Mouse (Mus musculus): Measurements from ENCODE around the gene Sft2d2. TPM values are rescaled to one million over a fixed set of nuclear protein-coding genes. Genes with fewer than 3 reads are reported as not detected.

Gene Sft2d2
- polyA plus RNA-seq, 2 experiments, result 21.1 to 26.9 TPM

DNA sequence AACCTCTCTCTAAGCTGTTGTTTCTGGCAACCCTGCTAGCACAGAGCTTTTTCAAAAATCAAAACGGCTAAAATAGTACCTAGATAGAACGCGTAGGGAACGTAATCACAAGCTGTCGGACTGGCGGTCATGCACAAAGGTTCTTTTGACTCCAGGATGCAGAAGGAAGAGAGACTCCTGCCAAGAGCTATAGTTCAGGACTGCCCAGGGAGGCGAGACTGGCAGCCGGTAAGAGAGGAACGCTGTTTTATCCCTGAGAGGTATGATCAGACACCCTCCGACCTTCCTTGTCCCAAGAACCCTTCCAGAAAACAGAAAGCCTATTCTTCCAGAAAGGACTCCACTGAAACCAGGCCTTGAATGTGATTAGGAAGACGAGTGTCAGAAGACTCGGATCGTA, 2.6 kb downstream of the Sft2d2 start:
- H3K4me1 ChIP-seq (ENCODE audit: control insufficient read depth, insufficient read depth, low read length), result peaks cover 15% of the 10 kb centered on the region
- peaks cover 2% of the 10 kb centered on the region; the same call in 1 of the 2 replicates for H3K36me3 ChIP-seq (ENCODE audit: control insufficient read depth, insufficient read depth, low read length)
- no peak overlapping the region for H3K9ac ChIP-seq (ENCODE audit: low read depth, low read length, severe bottlenecking)
- WGBS, result 76% methylated on average over 13 of the region's 13 CpGs
- DNase-seq (ENCODE audit: low spot score) (peak; percentile 19), ATAC-seq (ENCODE audit: low FRiP score, low read depth) (no peak)
- no peaks in the 10 kb centered on the region for H3K27me3 ChIP-seq (ENCODE audit: control insufficient read depth, insufficient read depth, low read length)
- H3K4me2 ChIP-seq (replicated peaks; ENCODE audit: low read depth, low read length, severe bottlenecking), result peak overlapping the region; percentile 10; the same call in 1 of the 2 replicates
- H3K27ac ChIP-seq (replicated peaks; ENCODE audit: low read depth, low read length), result peak overlapping the region; percentile 49
- H3K9me3 ChIP-seq (ENCODE audit: control insufficient read depth, low read length), result no peaks in the 10 kb centered on the region
- no peak for TF ChIP-seq POLR2A (IDR thresholded peaks at IDR 0.05; ENCODE audit: borderline replicate concordance, extremely low read depth, insufficient read depth, insufficient read length)
- no peak overlapping the region for H3K4me3 ChIP-seq (replicated peaks; ENCODE audit: low read length)

DNA sequence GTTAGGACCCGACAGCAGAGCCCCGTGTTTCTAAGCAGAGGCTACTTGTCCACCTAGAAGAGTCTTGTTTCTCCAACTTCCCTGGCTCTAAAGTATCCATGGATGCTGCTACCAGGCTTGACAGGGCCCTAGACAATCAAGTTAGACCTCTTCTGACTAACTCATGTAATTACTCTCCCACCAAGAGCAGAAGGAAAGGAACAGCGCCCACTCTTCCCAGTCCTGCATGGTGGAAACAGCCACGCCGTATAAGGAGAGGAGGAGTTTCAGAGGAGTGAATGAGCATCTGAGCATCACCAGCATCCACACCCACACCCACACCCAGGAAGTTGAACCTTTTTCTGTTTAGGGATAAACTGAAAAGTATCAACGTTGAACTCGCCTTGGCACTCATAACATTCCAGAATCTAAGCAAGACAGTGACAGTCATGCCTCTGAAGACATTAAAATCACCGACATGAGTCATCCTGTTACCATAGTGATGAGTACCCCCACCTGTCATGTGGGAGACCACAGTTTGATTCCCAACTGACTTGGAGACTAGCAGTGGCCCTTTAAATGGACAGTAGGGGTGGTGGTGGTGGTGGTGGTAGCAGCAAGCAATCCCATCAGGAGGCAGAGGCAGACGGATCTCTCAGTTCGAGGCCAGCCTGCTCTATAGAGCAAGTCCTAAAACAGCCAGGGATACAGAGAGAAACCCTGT, 3.5 kb downstream of the Sft2d2 start:
- Histone ChIP-seq H3K9me3 (ENCODE audit: control insufficient read depth, low read length) (no peaks in the 10 kb centered on the region), H3K4me1 (ENCODE audit: control insufficient read depth, insufficient read depth, low read length) (peaks cover 15% of the 10 kb centered on the region), H3K4me2 (replicated peaks; ENCODE audit: low read depth, low read length, severe bottlenecking) (0 out of 2 replicates have a peak overlapping the region, but pooled peaks have one; percentile 7), H3K27ac (replicated peaks; ENCODE audit: low read depth, low read length) (peak overlapping the region; percentile 49), H3K36me3 (ENCODE audit: control insufficient read depth, insufficient read depth, low read length) (peaks cover 2% of the 10 kb centered on the region; the same call in 1 of the 2 replicates), H3K27me3 (ENCODE audit: control insufficient read depth, insufficient read depth, low read length) (no peaks in the 10 kb centered on the region), H3K4me3 (replicated peaks; ENCODE audit: low read length) (no peak overlapping the region), H3K9ac (ENCODE audit: low read depth, low read length, severe bottlenecking) (no peak overlapping the region)
- WGBS, result 90% methylated on average over 10 of the region's 10 CpGs
- DNase-seq (ENCODE audit: low spot score) (no peak), ATAC-seq (ENCODE audit: low FRiP score, low read depth) (no peak)
- no peak for TF ChIP-seq POLR2A (IDR thresholded peaks at IDR 0.05; ENCODE audit: borderline replicate concordance, extremely low read depth, insufficient read depth, insufficient read length)

DNA sequence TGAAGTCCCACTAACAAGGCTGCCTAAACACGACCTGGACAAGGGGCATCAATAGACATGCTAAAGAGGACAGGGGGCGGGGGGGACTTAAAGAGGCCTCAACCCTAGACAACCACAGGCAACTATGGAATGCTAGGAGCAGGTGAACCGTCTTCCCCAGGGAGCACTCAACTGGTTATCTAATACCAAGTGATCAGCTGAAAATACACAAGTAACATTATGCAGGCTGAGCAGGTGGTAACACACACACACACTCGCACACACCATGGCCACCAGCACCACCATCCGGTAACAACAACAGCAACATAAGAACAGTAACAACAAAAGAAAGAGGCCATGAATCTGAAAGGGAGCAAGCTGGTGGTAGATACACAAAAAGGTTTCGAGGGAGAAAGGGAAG, 4.2 kb downstream of the Sft2d2 start:
- H3K27me3 ChIP-seq (ENCODE audit: control insufficient read depth, insufficient read depth, low read length), result no peaks in the 10 kb centered on the region
- no peak overlapping the region for H3K4me3 ChIP-seq (replicated peaks; ENCODE audit: low read length)
- no peak for DNase-seq (ENCODE audit: low spot score)
- peaks cover 15% of the 10 kb centered on the region for H3K4me1 ChIP-seq (ENCODE audit: control insufficient read depth, insufficient read depth, low read length)
- H3K9ac ChIP-seq (ENCODE audit: low read depth, low read length, severe bottlenecking), result no peak overlapping the region
- H3K27ac ChIP-seq (replicated peaks; ENCODE audit: low read depth, low read length), result no peak overlapping the region
- no peaks in the 10 kb centered on the region for H3K9me3 ChIP-seq (ENCODE audit: control insufficient read depth, low read length)
- ATAC-seq (ENCODE audit: low FRiP score, low read depth), result no peak
- H3K4me2 ChIP-seq (replicated peaks; ENCODE audit: low read depth, low read length, severe bottlenecking), result no peak overlapping the region
- H3K36me3 ChIP-seq (ENCODE audit: control insufficient read depth, insufficient read depth, low read length), result peaks cover 3% of the 10 kb centered on the region
- 84% methylated on average over 6 of the region's 6 CpGs for WGBS
- no peak for TF ChIP-seq POLR2A (IDR thresholded peaks at IDR 0.05; ENCODE audit: borderline replicate concordance, extremely low read depth, insufficient read depth, insufficient read length)

DNA sequence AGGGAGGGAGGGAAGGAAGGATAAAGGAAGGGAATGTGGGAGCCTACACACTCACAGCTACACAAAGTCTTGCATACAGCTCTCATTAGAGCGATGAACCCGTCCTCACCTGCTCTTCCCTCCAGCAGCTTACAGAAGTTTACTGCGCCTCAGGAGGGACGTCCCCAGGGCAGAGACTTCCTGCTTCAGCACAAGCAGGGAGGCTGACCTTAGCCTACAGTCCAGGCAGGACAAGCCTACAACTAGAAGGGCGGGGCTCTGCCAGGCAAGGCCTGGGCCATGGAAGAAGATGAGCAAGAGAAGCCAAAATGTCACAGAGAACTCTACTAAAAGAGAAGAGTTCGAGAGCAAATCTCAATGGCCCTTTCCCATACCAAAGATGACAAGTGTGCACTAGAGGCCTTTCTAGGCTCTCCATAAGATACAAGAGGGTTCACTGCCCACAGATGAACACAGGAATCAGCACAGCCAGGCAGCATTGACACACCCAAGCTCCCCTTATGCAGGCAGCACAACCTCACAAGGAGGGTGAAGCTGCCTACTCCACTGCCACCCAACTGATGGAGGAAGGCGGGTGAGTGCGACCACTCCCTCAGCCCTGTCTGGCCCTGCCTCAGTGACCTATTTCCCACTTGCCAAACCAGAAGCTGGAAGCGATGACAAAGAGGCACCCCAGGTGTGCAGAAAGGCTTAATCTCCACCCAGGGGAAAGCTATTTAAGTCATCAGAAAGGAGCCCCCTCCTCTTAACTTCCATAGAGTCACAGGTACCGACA, 5.2 kb downstream of the Sft2d2 start:
- Histone ChIP-seq H3K27ac (replicated peaks; ENCODE audit: low read depth, low read length) (no peak overlapping the region), H3K4me3 (replicated peaks; ENCODE audit: low read length) (no peak overlapping the region), H3K9me3 (ENCODE audit: control insufficient read depth, low read length) (no peaks in the 10 kb centered on the region), H3K36me3 (ENCODE audit: control insufficient read depth, insufficient read depth, low read length) (peaks cover 10% of the 10 kb centered on the region), H3K27me3 (ENCODE audit: control insufficient read depth, insufficient read depth, low read length) (no peaks in the 10 kb centered on the region), H3K9ac (ENCODE audit: low read depth, low read length, severe bottlenecking) (no peak overlapping the region), H3K4me2 (replicated peaks; ENCODE audit: low read depth, low read length, severe bottlenecking) (no peak overlapping the region), H3K4me1 (ENCODE audit: control insufficient read depth, insufficient read depth, low read length) (peaks cover 10% of the 10 kb centered on the region; the same call in 1 of the 2 replicates)
- 69% methylated on average over 9 of the region's 10 CpGs for WGBS
- no peak for TF ChIP-seq POLR2A (IDR thresholded peaks at IDR 0.05; ENCODE audit: borderline replicate concordance, extremely low read depth, insufficient read depth, insufficient read length)
- no peak for ATAC-seq (ENCODE audit: low FRiP score, low read depth)
- DNase-seq (ENCODE audit: low spot score), result no peak

DNA sequence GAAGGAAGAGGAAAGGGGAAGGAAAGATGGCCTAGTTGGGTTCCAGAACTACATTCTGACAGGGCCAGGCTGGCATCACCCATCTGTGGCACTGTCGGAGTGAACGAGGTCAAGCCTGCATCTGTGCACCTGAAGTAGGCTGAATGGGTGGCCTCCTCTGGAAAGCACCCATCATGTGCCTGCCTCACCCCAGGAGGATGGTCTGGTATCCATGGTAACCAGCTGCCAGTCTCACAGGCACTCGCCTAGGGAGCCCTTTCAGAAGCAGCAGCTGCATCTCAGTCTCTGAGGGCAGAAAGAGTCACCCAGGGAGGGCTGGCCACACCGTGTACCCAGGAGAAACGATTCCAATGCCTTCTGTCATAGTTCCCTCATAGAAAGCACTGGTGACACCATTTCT, 6.9 kb downstream of the Sft2d2 start:
- WGBS, result 63% methylated on average over 5 of the region's 5 CpGs
- no peak for ATAC-seq (ENCODE audit: low FRiP score, low read depth)
- Histone ChIP-seq H3K4me3 (replicated peaks; ENCODE audit: low read length) (no peak overlapping the region), H3K4me2 (replicated peaks; ENCODE audit: low read depth, low read length, severe bottlenecking) (no peak overlapping the region), H3K9me3 (ENCODE audit: control insufficient read depth, low read length) (no peaks in the 10 kb centered on the region), H3K27ac (replicated peaks; ENCODE audit: low read depth, low read length) (no peak overlapping the region), H3K4me1 (ENCODE audit: control insufficient read depth, insufficient read depth, low read length) (no peaks in the 10 kb centered on the region), H3K27me3 (ENCODE audit: control insufficient read depth, insufficient read depth, low read length) (no peaks in the 10 kb centered on the region), H3K9ac (ENCODE audit: low read depth, low read length, severe bottlenecking) (no peak overlapping the region), H3K36me3 (ENCODE audit: control insufficient read depth, insufficient read depth, low read length) (peaks cover 21% of the 10 kb centered on the region)
- TF ChIP-seq POLR2A (IDR thresholded peaks at IDR 0.05; ENCODE audit: borderline replicate concordance, extremely low read depth, insufficient read depth, insufficient read length), result no peak
- no peak for DNase-seq (ENCODE audit: low spot score)
